In the genomic region with DNA sequence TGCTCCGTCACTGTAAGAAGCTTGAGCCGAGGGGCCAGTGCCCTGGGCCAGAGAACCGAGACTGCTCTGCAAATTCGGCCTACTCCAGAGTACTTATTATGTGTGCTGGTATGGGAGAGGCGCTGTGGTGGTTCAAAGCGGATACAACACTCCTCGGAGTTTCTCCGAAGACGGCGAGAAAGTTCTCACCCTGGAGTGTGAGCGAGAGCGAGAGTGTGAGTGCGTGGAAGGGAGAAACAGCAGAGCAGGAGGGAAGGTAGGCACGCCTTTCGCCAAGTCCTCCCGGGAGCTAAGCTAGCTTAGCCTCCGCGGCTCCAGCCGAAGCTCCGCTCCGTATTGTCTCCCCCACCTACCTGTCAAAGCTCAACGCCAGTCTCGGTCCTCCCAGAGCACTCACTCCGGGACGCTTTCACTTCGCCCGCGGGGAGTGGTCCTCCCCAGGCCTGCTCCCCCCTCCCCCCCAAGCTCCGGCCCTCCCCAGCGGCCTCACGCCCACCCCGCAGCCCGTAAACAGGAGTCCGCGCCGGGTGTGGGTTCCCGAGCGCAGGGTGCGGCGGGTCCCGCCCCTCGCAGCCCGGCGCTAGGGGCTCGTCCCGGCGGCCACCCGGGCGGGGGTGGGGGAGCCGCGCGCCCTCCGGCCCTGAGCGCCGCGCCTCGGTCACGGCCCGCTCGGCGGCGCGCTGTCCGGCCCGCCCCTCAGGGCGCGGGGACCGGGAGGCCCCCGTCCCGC, we compare ENCODE assay signal across 8 mouse cellular contexts. TPM values are rescaled to one million over a fixed set of nuclear protein-coding genes. Genes with fewer than 3 reads are reported as not detected.
DNase-seq lines count a peak whose midpoint lies in the region; ATAC-seq and TF ChIP-seq lines count a peak whose summit lies in the region.

No protein-coding gene starts in this region.

- no peaks in the 10 kb centered on the region for H3K36me3 ChIP-seq in embryonic facial prominence, embryonic 13.5 days
- no peaks in the 10 kb centered on the region for H3K36me3 ChIP-seq in heart, embryonic 10.5 days
- H3K36me3 ChIP-seq in kidney, embryonic 14.5 days (ENCODE audit: control insufficient read depth, insufficient read depth, low read length) = no peaks in the 10 kb centered on the region
- H3K36me3 ChIP-seq in liver, embryonic 14.5 days (replicated peaks; ENCODE audit: control insufficient read depth, insufficient read depth, low read depth) = no peaks in the 10 kb centered on the region
- no peaks in the 10 kb centered on the region for H3K36me3 ChIP-seq in stomach, embryonic 14.5 days (ENCODE audit: control insufficient read depth, insufficient read depth, low read length)

- H3K4me2 ChIP-seq in embryonic facial prominence, embryonic 13.5 days = peak overlapping the region; percentile 80
- H3K4me2 ChIP-seq in kidney, embryonic 14.5 days (replicated peaks; ENCODE audit: low read depth, low read length) = peak overlapping the region; percentile 68
- H3K4me2 ChIP-seq in liver, embryonic 14.5 days (ENCODE audit: low read depth) = peak overlapping the region; percentile 90
- peak overlapping the region; percentile 78 for H3K4me2 ChIP-seq in stomach, embryonic 14.5 days (replicated peaks; ENCODE audit: low read depth, low read length)

- peak overlapping the region; percentile 86 for H3K4me3 ChIP-seq in embryonic facial prominence, embryonic 13.5 days
- H3K4me3 ChIP-seq in heart, embryonic 10.5 days = peak overlapping the region; percentile 80
- H3K4me3 ChIP-seq in kidney, embryonic 14.5 days (ENCODE audit: low read length) = peak overlapping the region; percentile 93
- peak overlapping the region; percentile 83 to 98 for H3K4me3 ChIP-seq in liver, embryonic 14.5 days (ENCODE audit: insufficient read depth in 1 of 2, low read depth in 2 of 2, low read length in 2 of 2)
- peak overlapping the region; percentile 80 for H3K4me3 ChIP-seq in stomach, embryonic 14.5 days (ENCODE audit: low read depth, low read length)

- WGBS in embryonic facial prominence, embryonic 13.5 days = under 1% methylated on average over 66 of the region's 70 CpGs
- 3% methylated on average over 66 of the region's 70 CpGs for WGBS in heart, embryonic 10.5 days
- under 1% methylated on average over 48 of the region's 70 CpGs for WGBS in kidney, embryonic 14.5 days
- WGBS in liver, embryonic 14.5 days (ENCODE audit: insufficient replicate concordance) = under 1% methylated on average over 49 of the region's 70 CpGs
- WGBS in stomach, embryonic 14.5 days = 0% methylated on average over 47 of the region's 70 CpGs

- peaks cover 15% of the 10 kb centered on the region for H3K4me1 ChIP-seq in embryonic facial prominence, embryonic 13.5 days
- H3K4me1 ChIP-seq in heart, embryonic 10.5 days = peaks cover 20% of the 10 kb centered on the region
- peaks cover 16% of the 10 kb centered on the region for H3K4me1 ChIP-seq in kidney, embryonic 14.5 days (ENCODE audit: control insufficient read depth, insufficient read depth, low read length)
- peaks cover 9 to 15% of the 10 kb centered on the region in 2 experiments for H3K4me1 ChIP-seq in liver, embryonic 14.5 days (replicated peaks; ENCODE audit: control insufficient read depth in 2 of 2, insufficient read depth in 2 of 2, low read length in 1 of 2)
- peaks cover 14% of the 10 kb centered on the region for H3K4me1 ChIP-seq in stomach, embryonic 14.5 days (ENCODE audit: control insufficient read depth, insufficient read depth, low read length)

- TF ChIP-seq CTCF in liver, embryonic 14.5 days (IDR thresholded peaks at IDR 0.05; ENCODE audit: low read depth) = no peak

- peak; percentile 69 for ATAC-seq in embryonic facial prominence, embryonic 13.5 days (ENCODE audit: insufficient number of reproducible peaks, insufficient read depth, low FRiP score, low TSS enrichment, low read depth)
- peak; percentile 81 for ATAC-seq in kidney, embryonic 14.5 days (ENCODE audit: low FRiP score, low TSS enrichment)
- ATAC-seq in liver, embryonic 14.5 days (ENCODE audit: insufficient read depth) = peak; percentile 71
- ATAC-seq in stomach, embryonic 14.5 days (ENCODE audit: insufficient number of reproducible peaks, insufficient read depth, low FRiP score, low read depth) = peak; percentile 77

- H3K9ac ChIP-seq in embryonic facial prominence, embryonic 13.5 days = peak overlapping the region; percentile 95
- H3K9ac ChIP-seq in kidney, embryonic 14.5 days (ENCODE audit: low read depth, low read length) = peak overlapping the region; percentile 94
- peak overlapping the region; percentile 94 for H3K9ac ChIP-seq in liver, embryonic 14.5 days (replicated peaks)
- peak overlapping the region; percentile 89 for H3K9ac ChIP-seq in stomach, embryonic 14.5 days (replicated peaks; ENCODE audit: low read depth, low read length)

- H3K27me3 ChIP-seq in embryonic facial prominence, embryonic 13.5 days = no peaks in the 10 kb centered on the region
- H3K27me3 ChIP-seq in heart, embryonic 10.5 days (ENCODE audit: insufficient read depth, poor library complexity, severe bottlenecking) = no peaks in the 10 kb centered on the region
- H3K27me3 ChIP-seq in kidney, embryonic 14.5 days (ENCODE audit: control insufficient read depth, insufficient read depth, low read length) = no peaks in the 10 kb centered on the region
- H3K27me3 ChIP-seq in liver, embryonic 14.5 days (ENCODE audit: control insufficient read depth, insufficient read depth, low read length) = no peaks in the 10 kb centered on the region
- no peaks in the 10 kb centered on the region for H3K27me3 ChIP-seq in stomach, embryonic 14.5 days (ENCODE audit: control insufficient read depth, insufficient read depth, low read length)

- no peaks in the 10 kb centered on the region for H3K9me3 ChIP-seq in embryonic facial prominence, embryonic 13.5 days
- no peaks in the 10 kb centered on the region for H3K9me3 ChIP-seq in heart, embryonic 10.5 days
- no peaks in the 10 kb centered on the region for H3K9me3 ChIP-seq in kidney, embryonic 14.5 days (ENCODE audit: control insufficient read depth, low read length)
- no peaks in the 10 kb centered on the region for H3K9me3 ChIP-seq in liver, embryonic 14.5 days (ENCODE audit: control insufficient read depth, low read length)
- H3K9me3 ChIP-seq in stomach, embryonic 14.5 days (ENCODE audit: control insufficient read depth, low read depth, low read length) = no peaks in the 10 kb centered on the region

- peak overlapping the region; percentile 95 for H3K27ac ChIP-seq in embryonic facial prominence, embryonic 13.5 days
- peak overlapping the region; percentile 99 for H3K27ac ChIP-seq in heart, embryonic 10.5 days
- peak overlapping the region; percentile 94 for H3K27ac ChIP-seq in kidney, embryonic 14.5 days (ENCODE audit: low read depth, low read length)
- peak overlapping the region; percentile 78 for H3K27ac ChIP-seq in liver, embryonic 14.5 days
- peak overlapping the region; percentile 96 for H3K27ac ChIP-seq in stomach, embryonic 14.5 days (ENCODE audit: low read length)

- DNase-seq in CD4-positive helper T cell, adult 2 months (ENCODE audit: low read depth, low spot score) = peak; percentile 68
- DNase-seq in adrenal gland, postnatal 25 days = peak; percentile 37
- DNase-seq in heart, embryonic 10.5 days (ENCODE audit: low spot score) = peak; percentile 84
- peak; percentile 24 to 43 (median 24) for DNase-seq in liver, embryonic 14.5 days (ENCODE audit: low read depth in 3 of 3, low spot score in 3 of 3)
- peak; percentile 51 to 64 for DNase-seq in natural killer cell, adult 2 months (ENCODE audit: low spot score in 2 of 2)

- no peak for TF ChIP-seq EP300 in liver, embryonic 14.5 days (IDR thresholded peaks at IDR 0.05; ENCODE audit: low read depth)

RNA-seq across cellular contexts. Expression of a gene that starts 0.8 kb away (rescaled TPM):
- total RNA-seq in adrenal gland, postnatal 25 days (2021) = 60.1 and 65.3 TPM in 2 replicates
- 25.8 and 26.3 TPM in 2 replicates for polyA plus RNA-seq in embryonic facial prominence, embryonic 13.5 days (2015; fragmentation: Nextera tagmentation; extraction: Ambion mirVana)
- 13.3 and 16.1 TPM in 2 replicates for polyA plus RNA-seq in heart, embryonic 10.5 days (2016; fragmentation: Nextera tagmentation; extraction: Ambion mirVana)
- polyA plus RNA-seq in kidney, embryonic 14.5 days (2014; fragmentation: Nextera tagmentation; extraction: Ambion mirVana) = 17.7 and 24.0 TPM in 2 replicates
- 3.5 and 4.2 TPM in 2 replicates for polyA plus RNA-seq in liver, embryonic 14.5 days (2012; rRNA removed)
- 3.9 and 4.3 TPM in 2 replicates for polyA plus RNA-seq in liver, embryonic 14.5 days (2014; fragmentation: Nextera tagmentation; extraction: Ambion mirVana)
- polyA plus RNA-seq in stomach, embryonic 14.5 days (2014; fragmentation: Nextera tagmentation; extraction: Ambion mirVana) = 29.2 and 29.5 TPM in 2 replicates

RNA-seq across cellular contexts. Expression of a gene that starts 21.6 kb away (rescaled TPM):
- not detected in 2 replicates for total RNA-seq in adrenal gland, postnatal 25 days (2021)
- polyA plus RNA-seq in embryonic facial prominence, embryonic 13.5 days (2015; fragmentation: Nextera tagmentation; extraction: Ambion mirVana) = not detected in 2 replicates
- not detected in 2 replicates for polyA plus RNA-seq in heart, embryonic 10.5 days (2016; fragmentation: Nextera tagmentation; extraction: Ambion mirVana)
- not detected in 2 replicates for polyA plus RNA-seq in kidney, embryonic 14.5 days (2014; fragmentation: Nextera tagmentation; extraction: Ambion mirVana)
- not detected in 2 replicates for polyA plus RNA-seq in liver, embryonic 14.5 days (2012; rRNA removed)
- polyA plus RNA-seq in liver, embryonic 14.5 days (2014; fragmentation: Nextera tagmentation; extraction: Ambion mirVana) = not detected in 2 replicates
- not detected in 2 replicates for polyA plus RNA-seq in stomach, embryonic 14.5 days (2014; fragmentation: Nextera tagmentation; extraction: Ambion mirVana)

Comparison
In these comparisons a context has a peak if more than half of its experiments do, and no peak if none do; other contexts are left out.
1. Peak in every context shown above with its lines: DNase-seq, ATAC-seq, H3K4me3 ChIP-seq and H3K27ac ChIP-seq.
2. DNase-seq: peak in every context shown above with its lines; median percentile 84 in heart, embryonic 10.5 days; 68 in CD4-positive helper T cell, adult 2 months; 58 in natural killer cell, adult 2 months; 37 in adrenal gland, postnatal 25 days; 24 in liver, embryonic 14.5 days.